Mouse (Mus musculus) R1 (cell line): Measurements from ENCODE around the gene Gldc.
"Not testable (repeated sequence)": the region's sequence is repeated elsewhere in the genome, so short reads cannot be mapped to it uniquely, and the experiment has no call there.

ENCODE experiments used
- DNase-seq: peaks from one replicate; pipeline ENCODE4 v3.0.0-alpha.2; 2018; ENCODE audit warnings: low read depth, low spot score

Gldc gene

GRCm38 (mm10) chr19:30174919-30175571, at the start of gene Gldc:
Gene Gldc, minus strand, starts transcription at chr19:30175429.
- peak; percentile 95 for DNase-seq

- DNase-seq, result not testable (repeated sequence)
These were observed 47.4 kb upstream of the Gldc start for GRCm38 (mm10) chr19:30222593-30222992.

- DNase-seq, result peak; percentile 60
These were observed 42.1 kb upstream of the Gldc start for GRCm38 (mm10) chr19:30217335-30217734.

GRCm38 (mm10) chr19:30216186-30216585, 41.0 kb upstream of the Gldc start:
- no peak for DNase-seq

- DNase-seq, result not testable (repeated sequence)
These were observed 40.5 kb upstream of the Gldc start for GRCm38 (mm10) chr19:30215736-30216135.

- peak; percentile 84 for DNase-seq
These were observed 38.8 kb upstream of the Gldc start for GRCm38 (mm10) chr19:30214026-30214425.

GRCm38 (mm10) chr19:30209006-30209405, 33.8 kb upstream of the Gldc start:
- peak; percentile 79 for DNase-seq

GRCm38 (mm10) chr19:30206981-30207380, 31.8 kb upstream of the Gldc start:
- no peak for DNase-seq

GRCm38 (mm10) chr19:30205874-30206273, 30.6 kb upstream of the Gldc start:
- DNase-seq, result no peak

GRCm38 (mm10) chr19:30205159-30205816, 30.1 kb upstream of the Gldc start:
- DNase-seq, result peak; percentile 79

- DNase-seq, result no peak
These were observed 26.9 kb upstream of the Gldc start for GRCm38 (mm10) chr19:30202177-30202576.

GRCm38 (mm10) chr19:30194999-30195398, 19.8 kb upstream of the Gldc start:
- DNase-seq, result no peak

GRCm38 (mm10) chr19:30187232-30187631, 12.0 kb upstream of the Gldc start:
- DNase-seq, result no peak

- peak; percentile 97 for DNase-seq
These were observed 10.3 kb upstream of the Gldc start for GRCm38 (mm10) chr19:30185536-30185935.

- peak; percentile 31 for DNase-seq
These were observed 4.8 kb upstream of the Gldc start for GRCm38 (mm10) chr19:30179979-30180378.

- DNase-seq, result peak; percentile 76
These were observed 1.1 kb downstream of the Gldc start for GRCm38 (mm10) chr19:30174074-30174670.

- DNase-seq, result peak; percentile 58
These were observed 3.7 kb downstream of the Gldc start for GRCm38 (mm10) chr19:30171346-30172055.

GRCm38 (mm10) chr19:30170319-30170718, 4.9 kb downstream of the Gldc start:
- DNase-seq, result no peak

GRCm38 (mm10) chr19:30166801-30167505, 8.3 kb downstream of the Gldc start:
- peak; percentile 61 for DNase-seq

- DNase-seq, result no peak
These were observed 11.0 kb downstream of the Gldc start for GRCm38 (mm10) chr19:30164228-30164627.

GRCm38 (mm10) chr19:30162808-30163207, 12.4 kb downstream of the Gldc start:
- no peak for DNase-seq

- no peak for DNase-seq
These were observed 15.2 kb downstream of the Gldc start for GRCm38 (mm10) chr19:30160021-30160420.
